Mouse (Mus musculus) adrenal gland, adult 10 weeks (tissue): ENCODE results near the gene Tas1r2. TPM values are rescaled to one million over a fixed set of nuclear protein-coding genes. Genes with fewer than 3 reads are reported as not detected.

Experiments used
- polyA plus RNA-seq: library from polyadenylated mRNA; stranded (reverse); fragments of 350-450 nt; fragmentation: Illumina TruSeq; extraction: RNeasy Lipid Tissue Mini Kit (QIAGEN cat#74804); gene quantifications from one replicate; pipeline ENCODE4 v1.2.3, GENCODE M21; 2014; ENCODE audit warnings: low read depth, low replicate concordance

Tas1r2 gene
- not detected for polyA plus RNA-seq

GRCm38 (mm10) chr4:139653238-139653637, at the start of gene Tas1r2:
Tas1r2 (plus strand) TSS chr4:139653538.

GRCm38 (mm10) chr4:139622373-139623282, 30.7 kb upstream of the Tas1r2 start, which contains the start of gene Aldh4a1:
Aldh4a1 (plus strand) TSS chr4:139622866.

Other genes with a start within 250 kb of the Tas1r2 start
- 5.4 TPM for gene Iffo2, start 123.0 kb upstream of the Tas1r2 start, polyA plus RNA-seq
- not detected for gene Gm21969, start 50.4 kb upstream of the Tas1r2 start, polyA plus RNA-seq
- gene Aldh4a1, start 30.7 kb upstream of the Tas1r2 start, polyA plus RNA-seq: 13.1 TPM
- not detected for gene Pax7, start 180.0 kb downstream of the Tas1r2 start, polyA plus RNA-seq